Mouse (Mus musculus): Measurements from ENCODE around the gene Treh. TPM values are rescaled to one million over a fixed set of nuclear protein-coding genes. Genes with fewer than 3 reads are reported as not detected.

The Treh gene
- polyA plus RNA-seq, 1 experiment from 2014 or later, result 0.07 TPM

- DNase-seq (ENCODE audit: low spot score), result no peak
Observed at GRCm38 (mm10) chr9:44715705-44716362, 42.8 kb downstream of the Treh start.

GRCm38 (mm10) chr9:44716997-44717821, 44.2 kb downstream of the Treh start:
- peak; percentile 47 for DNase-seq (ENCODE audit: low spot score)

- no peak for DNase-seq (ENCODE audit: low spot score)
Observed at GRCm38 (mm10) chr9:44717822-44718242, 44.8 kb downstream of the Treh start.

- no peak for DNase-seq (ENCODE audit: low spot score)
Observed at GRCm38 (mm10) chr9:44718937-44719631, 46.1 kb downstream of the Treh start.

- DNase-seq (ENCODE audit: low spot score), result no peak
Observed at GRCm38 (mm10) chr9:44719632-44720357, 46.8 kb downstream of the Treh start.

GRCm38 (mm10) chr9:44720358-44721153, 47.5 kb downstream of the Treh start:
- DNase-seq (ENCODE audit: low spot score), result no peak

GRCm38 (mm10) chr9:44721154-44721876, 48.3 kb downstream of the Treh start:
- peak; percentile 33 for DNase-seq (ENCODE audit: low spot score)

GRCm38 (mm10) chr9:44721877-44722186, 48.8 kb downstream of the Treh start:
- no peak for DNase-seq (ENCODE audit: low spot score)

GRCm38 (mm10) chr9:44722575-44722974, 49.5 kb downstream of the Treh start:
- DNase-seq (ENCODE audit: low spot score), result no peak

GRCm38 (mm10) chr9:44723008-44723407, 50.0 kb downstream of the Treh start:
- no peak for DNase-seq (ENCODE audit: low spot score)

- DNase-seq (ENCODE audit: low spot score), result peak; percentile 28
Observed at GRCm38 (mm10) chr9:44723521-44724041, 50.5 kb downstream of the Treh start.

GRCm38 (mm10) chr9:44724223-44724622, 51.2 kb downstream of the Treh start:
- DNase-seq (ENCODE audit: low spot score), result no peak

GRCm38 (mm10) chr9:44724665-44725064, 51.6 kb downstream of the Treh start:
- DNase-seq (ENCODE audit: low spot score), result no peak

- no peak for DNase-seq (ENCODE audit: low spot score)
Observed at GRCm38 (mm10) chr9:44726431-44727146, 53.6 kb downstream of the Treh start.

GRCm38 (mm10) chr9:44727441-44727840, 54.4 kb downstream of the Treh start:
- no peak for DNase-seq (ENCODE audit: low spot score)

GRCm38 (mm10) chr9:44732130-44732549, 59.1 kb downstream of the Treh start:
- no peak for DNase-seq (ENCODE audit: low spot score)

GRCm38 (mm10) chr9:44732921-44733530, 60.0 kb downstream of the Treh start:
- no peak for DNase-seq (ENCODE audit: low spot score)

- no peak for DNase-seq (ENCODE audit: low spot score)
Observed at GRCm38 (mm10) chr9:44733671-44734523, 60.9 kb downstream of the Treh start.
